Comparison of ENCODE assay signal across 8 mouse cellular contexts in the genomic region with DNA sequence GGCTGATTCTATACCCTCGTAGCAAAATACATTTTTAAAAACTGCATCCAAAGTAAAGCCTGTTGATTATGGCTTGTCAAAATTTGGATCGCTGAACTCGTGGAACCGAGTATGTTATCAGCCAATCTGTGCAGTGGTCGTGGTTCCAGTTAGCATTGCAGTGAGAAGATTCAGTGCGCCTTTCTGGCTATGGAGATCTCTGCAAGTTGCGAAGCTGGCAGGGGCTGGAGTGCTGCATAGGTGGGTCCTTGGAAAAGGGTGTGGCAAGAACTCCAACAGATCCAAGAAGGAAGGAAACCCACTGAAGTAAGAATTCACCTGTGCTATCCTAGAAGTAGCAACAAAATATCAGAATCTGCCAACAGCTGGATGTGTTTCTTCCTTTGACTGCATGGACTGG. TPM values are rescaled to one million over a fixed set of nuclear protein-coding genes. Genes with fewer than 3 reads are reported as not detected.
DNase-seq lines count a peak whose midpoint lies in the region; ATAC-seq and TF ChIP-seq lines count a peak whose summit lies in the region.

No protein-coding gene starts in this region.

- peak overlapping the region; percentile 75 for H3K4me3 ChIP-seq in left cerebral cortex, adult 2 months
- H3K4me3 ChIP-seq in heart, embryonic 16.5 days (ENCODE audit: low read length): peak overlapping the region; percentile 89
- H3K4me3 ChIP-seq in liver, embryonic 11.5 days (ENCODE audit: low read depth, low read length): peak overlapping the region; percentile 81

- no peaks in the 10 kb centered on the region for H3K27me3 ChIP-seq in heart, embryonic 16.5 days (ENCODE audit: control insufficient read depth, insufficient read depth, low read length)
- no peaks in the 10 kb centered on the region for H3K27me3 ChIP-seq in liver, embryonic 11.5 days (replicated peaks; ENCODE audit: control insufficient read depth, insufficient read depth, low read length)

- H3K36me3 ChIP-seq in heart, embryonic 16.5 days (ENCODE audit: control insufficient read depth, insufficient read depth): peaks cover 10% of the 10 kb centered on the region
- H3K36me3 ChIP-seq in liver, embryonic 11.5 days (ENCODE audit: control insufficient read depth, insufficient read depth, low read length): peaks cover 9% of the 10 kb centered on the region

- ATAC-seq in heart, embryonic 16.5 days (replicated peaks; ENCODE audit: extremely low read depth, insufficient read depth, low FRiP score): no peak
- peak; percentile 2; the same call in 1 of the 2 replicates for ATAC-seq in liver, embryonic 11.5 days (replicated peaks; ENCODE audit: low FRiP score)

- peak overlapping the region; percentile 68 for H3K4me2 ChIP-seq in heart, embryonic 16.5 days (ENCODE audit: low read depth, low read length)
- H3K4me2 ChIP-seq in liver, embryonic 11.5 days: peak overlapping the region; percentile 83

- no peak overlapping the region for H3K27ac ChIP-seq in left cerebral cortex, adult 2 months
- peak overlapping the region; percentile 96 for H3K27ac ChIP-seq in heart, embryonic 16.5 days (ENCODE audit: low read length)
- H3K27ac ChIP-seq in liver, embryonic 11.5 days (ENCODE audit: low read depth, low read length): peak overlapping the region; percentile 95; the same call in 1 of the 2 replicates

- no peak for DNase-seq in left cerebral cortex, adult 2 months (ENCODE audit: extremely low spot score in 1 of 2, low spot score in 2 of 2)
- DNase-seq in left cerebral cortex, adult 8-10 months (ENCODE audit: low spot score in 2 of 2): no peak
- peak; percentile 8 for DNase-seq in c-Kit-negative CD71-positive TER-119-positive erythroid progenitor cells, embryonic 14.5 days (ENCODE audit: low read depth, low spot score)
- DNase-seq in liver, embryonic 11.5 days (ENCODE audit: low spot score): no peak
- DNase-seq in retina, embryonic 14.5 days (ENCODE audit: low spot score): peak; percentile 39
- no peak for DNase-seq in frontal cortex, postnatal 14 days (ENCODE audit: low spot score in 2 of 2)
- no peak for DNase-seq in layer of hippocampus, adult 9-10 months (ENCODE audit: low spot score)

- WGBS in heart, embryonic 16.5 days: 7% methylated on average over 7 of the region's 7 CpGs
- WGBS in liver, embryonic 11.5 days: 9% methylated on average over 7 of the region's 7 CpGs

- H3K9me3 ChIP-seq in heart, embryonic 16.5 days (replicated peaks; ENCODE audit: control insufficient read depth, low read length): no peaks in the 10 kb centered on the region
- H3K9me3 ChIP-seq in liver, embryonic 11.5 days (ENCODE audit: control insufficient read depth, low read length): no peaks in the 10 kb centered on the region

- intact Hi-C loops in left cerebral cortex, adult 2 months (cut with DNase I): loop anchor here (1.0 kb wide), 1 partner anchor 39 kb away; a partner anchor contains a TSS

- TF ChIP-seq CTCF in left cerebral cortex, adult 2 months (IDR thresholded peaks at IDR 0.05): no peak

- peaks cover 11% of the 10 kb centered on the region for H3K4me1 ChIP-seq in heart, embryonic 16.5 days (ENCODE audit: control insufficient read depth, insufficient read depth, low read length)
- peaks cover 4% of the 10 kb centered on the region; the same call in 1 of the 2 replicates for H3K4me1 ChIP-seq in liver, embryonic 11.5 days (replicated peaks; ENCODE audit: control insufficient read depth, insufficient read depth, low read length)

- H3K9ac ChIP-seq in heart, embryonic 16.5 days (ENCODE audit: low read length): peak overlapping the region; percentile 100
- H3K9ac ChIP-seq in liver, embryonic 11.5 days (ENCODE audit: low read depth, low read length): peak overlapping the region; percentile 99

RNA-seq across cellular contexts. Expression of a gene that starts 1.4 kb away (rescaled TPM):
- total RNA-seq in left cerebral cortex, adult 2 months (2021): 10 to 100 TPM; 24.5 to 28.9 TPM
- 10 to 100 TPM; 23.3 to 28.4 (median 25.9) TPM for total RNA-seq in left cerebral cortex, adult 8-10 months (2022)
- polyA plus RNA-seq in heart, embryonic 16.5 days (2015; fragmentation: Nextera tagmentation; extraction: Ambion mirVana): 17.9 and 18.9 TPM in 2 replicates
- polyA plus RNA-seq in liver, embryonic 11.5 days (2014; fragmentation: Nextera tagmentation; extraction: Ambion mirVana): 29.8 and 32.4 TPM in 2 replicates

RNA-seq across cellular contexts. Expression of a gene that starts 39.0 kb away (rescaled TPM):
- total RNA-seq in left cerebral cortex, adult 2 months (2021): 10 to 100 TPM; 31.4 to 42.2 TPM
- total RNA-seq in left cerebral cortex, adult 8-10 months (2022): 10 to 100 TPM; 38.0 to 52.0 (median 41.2) TPM
- 42.3 and 51.6 TPM in 2 replicates for polyA plus RNA-seq in heart, embryonic 16.5 days (2015; fragmentation: Nextera tagmentation; extraction: Ambion mirVana)
- 22.2 and 24.6 TPM in 2 replicates for polyA plus RNA-seq in liver, embryonic 11.5 days (2014; fragmentation: Nextera tagmentation; extraction: Ambion mirVana)

Comparison
In these comparisons a context has a peak if more than half of its experiments do, and no peak if none do; other contexts are left out.
1. DNase-seq: peak in c-Kit-negative CD71-positive TER-119-positive erythroid progenitor cells, embryonic 14.5 days (single experiment) and retina, embryonic 14.5 days (single experiment); none in left cerebral cortex, adult 2 months (0 of 2), left cerebral cortex, adult 8-10 months (0 of 2), liver, embryonic 11.5 days (single experiment), frontal cortex, postnatal 14 days (0 of 2) and layer of hippocampus, adult 9-10 months (single experiment).
2. Peak in every context shown above with its lines, with median percentiles within 50 percentile points of each other: H3K4me3 ChIP-seq.